Mouse (Mus musculus) neural tube, embryonic 14.5 days (tissue): ENCODE measurements around the gene Sall2. TPM values are rescaled to one million over a fixed set of nuclear protein-coding genes. Genes with fewer than 3 reads are reported as not detected.

Source experiments
- ATAC-seq: fragments of 200-750 bp; cut with Nextera tagmentation; 2 replicates; pipeline ENCODE4 v1.8.0; 2017; ENCODE audit warnings: low read depth, mild to moderate bottlenecking, moderate TSS enrichment, moderate library complexity
- H3K27ac ChIP-seq: fragments of 300-500 bp; sonication (generic); 2 replicates; pipeline ENCODE4 v1.5.1; 2014; ENCODE audit warnings: low read depth, mild to moderate bottlenecking, control low read depth, low read length, moderate library complexity, mixed read lengths
- H3K27me3 ChIP-seq: fragments of 300-500 bp; sonication (generic); 2 replicates; pipeline ENCODE4 v1.6.1; 2014; ENCODE audit warnings: low read length; ENCODE audit not compliant: control insufficient read depth, insufficient read depth
- H3K36me3 ChIP-seq: fragments of 300-500 bp; sonication (generic); 2 replicates; pipeline ENCODE4 v1.6.1; 2014; ENCODE audit warnings: low read length, mixed read lengths; ENCODE audit not compliant: control insufficient read depth, insufficient read depth
- H3K4me1 ChIP-seq: fragments of 300-500 bp; sonication (generic); 2 replicates; pipeline ENCODE4 v1.6.1; 2014; ENCODE audit warnings: low read length; ENCODE audit not compliant: control insufficient read depth, insufficient read depth
- H3K4me2 ChIP-seq: fragments of 300-500 bp; sonication (generic); 2 replicates; pipeline ENCODE4 v1.6.1; 2014; ENCODE audit warnings: mild to moderate bottlenecking, low read depth, low read length, control low read depth
- H3K4me3 ChIP-seq: fragments of 300-500 bp; sonication (generic); 2 replicates; pipeline ENCODE4 v1.5.1; 2014; ENCODE audit warnings: low read depth, low read length, control low read depth, mixed read lengths
- H3K9ac ChIP-seq: fragments of 300-500 bp; sonication (generic); replicated peaks from 2 replicates; pipeline ENCODE4 v1.6.1; 2014; ENCODE audit warnings: low read depth, mild to moderate bottlenecking, control low read depth, low read length, mixed read lengths
- H3K9me3 ChIP-seq: fragments of 300-500 bp; sonication (generic); 2 replicates; pipeline ENCODE4 v1.6.1; 2016; ENCODE audit warnings: low read length; ENCODE audit not compliant: control insufficient read depth
- WGBS: fragments of 180-500 bp; shearing (Covaris S2); extraction: QIAGEN DNeasy Blood & Tissue Kit; methylation state at CpG from one replicate; pipeline ENCODE4 v1.1.7; 2014; 5-methylcytosine and 5-hydroxymethylcytosine counted together
- polyA plus RNA-seq: library from polyadenylated mRNA; unstranded; fragments of >200 nt; fragmentation: Nextera tagmentation; extraction: Ambion mirVana; gene quantifications from 2 replicates; pipeline ENCODE4 v1.2.1, GENCODE M21; 2014

Gene Sall2
- 42.4 and 52.4 TPM in 2 replicates for polyA plus RNA-seq

DNA sequence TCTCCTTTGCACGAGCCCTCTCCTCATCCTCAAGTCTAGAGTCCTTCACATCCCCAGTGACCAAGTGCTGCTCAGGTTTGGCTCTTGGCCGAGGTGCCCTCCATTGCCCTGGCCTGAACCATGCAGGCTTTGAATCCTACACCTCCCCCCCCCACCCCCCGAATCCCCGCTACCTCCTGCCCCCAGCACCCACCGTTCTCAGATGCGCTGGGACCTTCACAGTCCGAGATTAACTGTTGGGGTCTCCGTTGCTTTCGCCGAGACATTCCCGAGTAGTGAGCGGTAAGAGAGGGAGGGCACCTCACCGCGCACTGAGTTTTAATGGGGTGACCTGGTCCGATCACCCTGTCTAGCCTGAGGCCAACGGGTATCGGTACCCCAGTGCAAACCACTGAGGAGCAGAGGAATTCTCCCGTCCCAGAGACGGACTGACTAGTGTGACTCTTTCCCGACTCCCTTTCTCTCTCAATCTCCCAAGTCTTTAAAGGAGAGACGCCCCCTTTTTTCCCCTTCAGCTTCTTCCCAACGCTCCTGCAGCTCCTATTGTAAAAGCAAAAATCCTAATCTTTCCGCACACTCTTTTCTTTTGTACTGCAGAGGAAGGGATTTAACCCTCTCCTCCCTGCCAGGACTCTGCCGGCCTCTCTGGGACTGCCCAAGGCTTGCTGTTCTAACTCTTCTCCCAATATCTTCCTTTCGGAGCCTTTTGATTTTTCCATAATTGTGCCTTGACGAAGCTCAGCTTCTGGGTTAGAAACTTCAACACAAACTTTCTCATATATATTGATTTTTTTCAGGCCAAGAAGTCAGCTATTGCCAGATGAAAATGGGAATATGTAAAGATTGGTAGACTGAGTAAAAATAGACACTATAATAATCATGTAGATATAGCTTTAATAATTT lies at the start of gene Sall2:
Gene Sall2 (minus strand): TSS at position 853 of the 903 bp plus-strand sequence.
- Histone ChIP-seq H3K27ac (peak within 1 kb of the TSS; percentile 72), H3K9me3 (no peaks in the 10 kb centered on the region), H3K4me3 (peak within 1 kb of the TSS; percentile 43), H3K9ac (peak within 1 kb of the TSS; percentile 54), H3K4me2 (peak within 1 kb of the TSS; percentile 92), H3K27me3 (no peaks in the 10 kb centered on the region), H3K4me1 (0 out of 2 replicates have a peak, but pooled peaks cover 7% of the 10 kb centered on the region), H3K36me3 (no peaks in the 10 kb centered on the region)
- under 1% methylated on average over 26 of the region's 26 CpGs for WGBS
- ATAC-seq, result peak; percentile 77

- no peak overlapping the region for H3K9ac ChIP-seq
- H3K4me2 ChIP-seq, result no peak overlapping the region
- no peaks in the 10 kb centered on the region for H3K9me3 ChIP-seq
- no peaks in the 10 kb centered on the region for H3K4me1 ChIP-seq
- no peak overlapping the region for H3K4me3 ChIP-seq
- H3K27ac ChIP-seq, result no peak overlapping the region
- WGBS, result 96% methylated on average over 3 of the region's 3 CpGs
- H3K36me3 ChIP-seq, result no peaks in the 10 kb centered on the region
- H3K27me3 ChIP-seq, result no peaks in the 10 kb centered on the region
- no peak for ATAC-seq
Measured at GRCm38 (mm10) chr14:52368741-52369140, 40.2 kb upstream of the Sall2 start.

DNA sequence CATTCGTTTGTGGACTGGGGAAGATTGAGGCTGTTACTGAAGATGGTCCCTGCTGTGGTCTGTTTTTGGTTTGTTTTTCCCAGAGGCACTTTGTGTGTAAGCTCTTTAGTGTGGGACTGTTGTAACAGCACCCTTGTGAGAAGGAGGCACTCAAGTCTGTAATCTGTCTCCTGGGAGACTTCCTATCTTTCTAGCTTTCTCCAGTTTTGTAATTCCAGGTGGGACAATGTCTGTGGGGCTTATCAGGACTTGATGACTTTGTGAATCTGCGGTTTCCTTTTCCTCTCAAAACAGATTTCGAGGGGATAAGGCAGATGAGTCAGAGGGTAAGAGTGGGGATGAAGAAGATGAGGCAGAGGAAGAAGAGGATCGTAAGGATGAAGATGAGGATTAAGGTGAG lies 27.7 kb upstream of the Sall2 start, which contains the start of gene Olfr1513:
Gene Olfr1513 (minus strand): TSS at position 101 of the 400 bp plus-strand sequence.
- Histone ChIP-seq H3K9ac (no peak within 1 kb of the TSS), H3K36me3 (no peaks in the 10 kb centered on the region), H3K9me3 (no peaks in the 10 kb centered on the region), H3K4me3 (no peak within 1 kb of the TSS), H3K27me3 (no peaks in the 10 kb centered on the region), H3K4me1 (no peaks in the 10 kb centered on the region), H3K4me2 (no peak within 1 kb of the TSS), H3K27ac (no peak within 1 kb of the TSS)
- ATAC-seq, result no peak
- 76% methylated on average over 4 of the region's 4 CpGs for WGBS

DNA sequence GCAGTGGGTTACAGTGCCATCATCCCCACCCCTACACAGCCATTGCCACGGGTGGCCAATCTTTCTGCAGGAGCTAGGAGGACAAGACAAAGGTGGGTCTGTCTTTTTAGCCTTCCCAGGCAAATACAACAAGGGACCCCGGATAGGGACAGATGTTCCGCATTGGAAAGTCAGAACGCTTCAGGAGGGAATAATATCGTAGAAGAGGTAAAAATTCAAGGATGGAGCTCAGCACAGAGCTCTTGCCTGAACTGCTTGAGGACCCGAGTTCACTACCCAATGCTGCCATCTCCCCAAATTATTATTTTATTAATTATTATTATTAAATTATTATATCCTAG lies 10.9 kb upstream of the Sall2 start:
- no peak for ATAC-seq
- 68% methylated on average over 6 of the region's 6 CpGs for WGBS
- no peaks in the 10 kb centered on the region for H3K4me1 ChIP-seq
- H3K4me2 ChIP-seq, result peak overlapping the region; percentile 42
- H3K27me3 ChIP-seq, result no peaks in the 10 kb centered on the region
- peak overlapping the region; percentile 32; the same call in 1 of the 2 replicates for H3K9ac ChIP-seq
- no peaks in the 10 kb centered on the region for H3K36me3 ChIP-seq
- no peaks in the 10 kb centered on the region for H3K9me3 ChIP-seq
- peak overlapping the region; percentile 20 for H3K4me3 ChIP-seq
- peak overlapping the region; percentile 63 for H3K27ac ChIP-seq

DNA sequence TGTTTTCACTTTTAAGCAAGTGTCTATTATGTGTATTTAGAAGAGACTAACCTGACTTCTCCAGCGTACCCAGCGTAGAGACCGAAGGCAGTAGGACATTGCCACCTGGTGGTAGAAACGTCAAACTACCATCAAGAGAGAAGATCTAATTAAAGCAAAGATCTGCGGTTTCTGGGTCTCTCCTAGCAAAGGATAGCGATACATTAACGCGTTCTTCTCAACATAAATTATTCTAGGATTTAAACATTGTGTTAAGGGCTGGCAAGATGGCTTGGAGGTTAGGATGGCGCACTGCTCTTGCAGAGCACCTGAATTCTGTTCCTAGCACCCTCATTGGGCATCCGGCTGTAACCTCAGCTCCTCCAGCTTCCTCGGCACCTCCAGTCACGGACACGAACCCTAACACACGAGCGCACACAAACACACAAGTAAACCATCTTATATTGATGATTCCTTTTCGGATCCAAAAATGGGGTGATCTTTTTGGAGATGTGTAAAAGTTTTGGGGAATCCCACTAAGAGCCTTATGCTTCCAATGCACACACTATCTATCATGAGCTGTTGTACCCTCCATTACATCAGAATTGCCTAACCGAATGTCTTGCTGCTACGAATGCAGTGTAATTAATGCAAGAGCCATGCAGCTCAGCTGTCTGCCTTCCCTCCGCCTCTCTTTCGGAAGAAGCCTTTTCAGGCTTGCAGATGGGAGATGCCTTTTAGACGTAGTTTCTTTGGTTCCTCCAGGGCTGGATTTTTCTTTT lies 10.4 kb upstream of the Sall2 start:
- Histone ChIP-seq H3K4me2 (peak overlapping the region; percentile 42), H3K36me3 (no peaks in the 10 kb centered on the region), H3K27ac (peak overlapping the region; percentile 63), H3K9me3 (no peaks in the 10 kb centered on the region), H3K4me3 (peak overlapping the region; percentile 20), H3K9ac (peak overlapping the region; percentile 32; the same call in 1 of the 2 replicates), H3K4me1 (no peaks in the 10 kb centered on the region), H3K27me3 (no peaks in the 10 kb centered on the region)
- ATAC-seq, result peak; percentile 79
- WGBS, result 20% methylated on average over 21 of the region's 21 CpGs

- 0 out of 2 replicates have a peak, but pooled peaks cover 3% of the 10 kb centered on the region for H3K4me1 ChIP-seq
- H3K4me2 ChIP-seq, result no peak overlapping the region
- H3K4me3 ChIP-seq, result no peak overlapping the region
- no peak overlapping the region for H3K9ac ChIP-seq
- H3K27me3 ChIP-seq, result no peaks in the 10 kb centered on the region
- no peaks in the 10 kb centered on the region for H3K9me3 ChIP-seq
- no peak overlapping the region for H3K27ac ChIP-seq
- ATAC-seq, result no peak
- no peaks in the 10 kb centered on the region for H3K36me3 ChIP-seq
- WGBS, result 57% methylated on average over 1 of the region's 3 CpGs
Measured at GRCm38 (mm10) chr14:52332171-52332570, 3.6 kb upstream of the Sall2 start.

GRCm38 (mm10) chr14:52331069-52331750 lies 2.6 kb upstream of the Sall2 start:
- no peak overlapping the region for H3K9ac ChIP-seq
- no peak overlapping the region; the same call in 1 of the 2 replicates for H3K27ac ChIP-seq
- H3K4me2 ChIP-seq, result no peak overlapping the region
- H3K27me3 ChIP-seq, result no peaks in the 10 kb centered on the region
- no peak overlapping the region for H3K4me3 ChIP-seq
- H3K36me3 ChIP-seq, result no peaks in the 10 kb centered on the region
- no peaks in the 10 kb centered on the region for H3K9me3 ChIP-seq
- H3K4me1 ChIP-seq, result 0 out of 2 replicates have a peak, but pooled peaks cover 7% of the 10 kb centered on the region
- ATAC-seq, result no peak
- 7% methylated on average over 4 of the region's 4 CpGs for WGBS

DNA sequence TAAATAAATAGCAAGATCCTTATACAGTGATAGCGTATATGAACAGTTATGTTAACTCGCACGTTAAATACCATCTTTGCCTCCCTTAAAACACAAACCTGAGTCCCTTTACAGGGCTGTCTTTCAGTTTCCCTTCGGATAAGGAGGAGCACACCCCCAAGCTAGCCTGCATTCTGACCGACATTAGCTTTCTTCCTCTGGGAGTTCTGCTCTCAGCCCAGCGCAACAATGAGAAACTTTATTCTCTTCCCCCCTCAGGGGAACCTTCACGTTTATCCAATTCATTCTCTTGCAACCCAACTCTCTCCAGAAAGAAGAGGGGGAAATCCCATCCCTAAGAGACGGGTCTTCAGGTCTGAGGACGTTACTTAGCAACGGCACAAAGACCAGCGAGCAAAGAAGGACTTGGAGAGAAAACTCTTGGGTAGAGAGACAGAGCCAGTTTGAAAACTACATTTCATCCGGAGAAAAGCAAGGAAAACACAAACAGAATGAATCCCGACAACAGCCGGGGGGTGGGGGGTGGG lies 1.1 kb downstream of the Sall2 start:
- Histone ChIP-seq H3K4me2 (peak overlapping the region; percentile 92), H3K27ac (peak overlapping the region; percentile 72), H3K4me1 (0 out of 2 replicates have a peak, but pooled peaks cover 7% of the 10 kb centered on the region), H3K27me3 (no peaks in the 10 kb centered on the region), H3K4me3 (peak overlapping the region; percentile 43), H3K9me3 (no peaks in the 10 kb centered on the region), H3K36me3 (no peaks in the 10 kb centered on the region), H3K9ac (peak overlapping the region; percentile 54; the same call in 1 of the 2 replicates)
- peak; percentile 70 for ATAC-seq
- WGBS, result 2% methylated on average over 14 of the region's 14 CpGs
